Mouse (Mus musculus) heart, adult 8-10 months (tissue): ENCODE measurements at regions not wholly inside any gene's neighbourhood (a gene's known extent, or its start where the extent isn't known, plus 50 kb on each side); places are given as distances from the start of the nearest gene placed in this dataset.
A peak's percentile ranks its signal among the peaks of the same experiment; 100 is the strongest.

ENCODE experiments used
- DNase-seq: peaks from one replicate; pipeline ENCODE4 v3.0.0; 2022; ENCODE audit warnings: low spot score

- no peak for DNase-seq
These were observed 967.0 kb upstream of the Lrrc6 start for GRCm38 (mm10) chr15:67467404-67468345.

DNA sequence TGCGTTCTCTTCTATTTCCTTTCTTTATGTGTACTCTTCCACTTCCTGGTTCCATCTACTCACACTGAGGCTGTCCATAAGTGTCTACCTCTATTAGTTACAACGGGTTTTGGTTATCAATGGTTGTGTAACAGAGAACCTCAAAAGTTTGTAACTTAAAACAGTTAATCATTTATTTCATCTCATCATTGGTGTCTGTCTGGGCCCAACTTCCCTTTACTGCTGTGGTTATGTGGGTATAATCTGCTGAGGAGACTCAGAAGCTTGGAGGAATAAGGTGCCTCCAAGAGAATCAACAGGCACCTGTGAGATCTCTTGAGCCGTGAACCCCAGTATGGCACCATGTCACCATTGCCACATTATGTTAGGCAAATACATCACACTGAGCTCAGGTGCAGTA is 962.2 kb upstream of the Lrrc6 start:
- DNase-seq = no peak

- peak; percentile 16 for DNase-seq
These were observed 959.7 kb upstream of the Lrrc6 start for GRCm38 (mm10) chr15:67460384-67460783.

DNA sequence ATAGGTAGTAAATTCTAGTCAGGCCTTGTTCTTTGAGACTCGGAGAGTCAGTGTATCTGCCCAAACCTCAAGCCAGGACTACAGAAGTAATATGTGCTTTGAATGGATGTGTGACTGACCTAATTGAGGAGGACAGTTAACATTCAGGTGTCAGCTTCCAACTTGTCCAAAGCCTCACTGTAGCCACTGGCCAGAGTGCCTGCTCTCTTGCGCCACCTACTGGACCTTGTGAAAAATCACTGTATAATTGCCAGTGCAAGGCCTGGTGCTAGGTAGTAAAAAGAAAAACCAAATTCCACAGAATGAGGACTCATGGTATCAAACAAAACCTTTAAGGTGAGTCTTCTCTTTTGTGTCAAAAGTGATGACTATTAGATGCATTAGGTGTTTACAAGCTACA is 933.6 kb upstream of the Lrrc6 start:
- peak; percentile 58 for DNase-seq

GRCm38 (mm10) chr15:67423922-67424321 is 923.2 kb upstream of the Lrrc6 start:
- DNase-seq = no peak

DNA sequence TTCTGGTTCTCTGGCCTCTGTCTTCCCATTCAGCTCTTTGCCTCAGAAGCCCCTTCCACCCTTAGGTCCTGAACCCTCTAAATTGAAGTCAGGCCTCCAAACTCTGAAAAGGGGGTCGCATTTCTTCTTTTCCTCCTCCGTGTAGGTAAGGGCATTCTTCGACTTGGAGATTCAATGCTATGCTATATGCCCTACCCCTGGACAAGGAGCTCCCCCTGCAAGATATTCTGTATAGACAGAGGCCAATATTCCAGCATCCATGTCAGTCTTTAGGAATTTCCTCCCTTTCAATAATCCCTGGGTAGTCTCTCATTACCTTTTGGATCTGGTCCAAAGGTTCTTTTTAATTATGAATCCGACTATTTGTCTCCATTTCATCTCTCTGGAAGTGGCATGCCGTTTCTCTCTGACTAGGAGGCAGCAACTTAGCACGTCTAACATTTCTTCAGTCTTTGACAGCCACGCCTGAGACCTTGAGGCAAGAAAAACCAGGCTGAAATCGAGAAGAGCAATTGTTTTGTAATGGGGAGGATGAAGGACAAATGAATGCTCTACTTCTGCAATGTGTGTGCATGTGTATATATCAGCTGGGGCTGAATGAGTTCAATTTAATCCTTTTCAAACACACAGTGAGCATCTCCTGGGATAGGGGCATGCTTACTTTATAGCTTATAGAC is 921.7 kb upstream of the Lrrc6 start:
- DNase-seq = no peak

- no peak for DNase-seq
These were observed 920.1 kb upstream of the Lrrc6 start for GRCm38 (mm10) chr15:67420776-67421175.

DNA sequence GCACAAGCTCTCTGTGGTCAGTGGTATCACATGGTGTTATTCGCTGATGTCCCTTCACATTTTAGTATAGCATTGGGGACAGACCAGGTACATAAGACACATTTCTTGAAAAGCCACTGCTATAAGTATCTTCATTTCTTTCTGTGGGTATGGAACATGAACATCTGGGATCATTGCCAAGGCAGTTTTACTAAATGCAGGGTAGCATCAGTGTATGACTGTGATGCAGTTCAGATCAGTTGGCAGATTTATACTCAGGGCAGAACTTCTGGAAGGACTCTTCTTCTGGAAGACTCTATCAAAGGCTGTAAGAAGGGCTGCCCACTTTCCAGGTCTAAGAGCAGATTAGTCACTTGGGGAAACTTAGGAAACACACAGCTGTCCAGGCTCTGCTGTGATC is 919.0 kb upstream of the Lrrc6 start:
- DNase-seq = no peak

DNA sequence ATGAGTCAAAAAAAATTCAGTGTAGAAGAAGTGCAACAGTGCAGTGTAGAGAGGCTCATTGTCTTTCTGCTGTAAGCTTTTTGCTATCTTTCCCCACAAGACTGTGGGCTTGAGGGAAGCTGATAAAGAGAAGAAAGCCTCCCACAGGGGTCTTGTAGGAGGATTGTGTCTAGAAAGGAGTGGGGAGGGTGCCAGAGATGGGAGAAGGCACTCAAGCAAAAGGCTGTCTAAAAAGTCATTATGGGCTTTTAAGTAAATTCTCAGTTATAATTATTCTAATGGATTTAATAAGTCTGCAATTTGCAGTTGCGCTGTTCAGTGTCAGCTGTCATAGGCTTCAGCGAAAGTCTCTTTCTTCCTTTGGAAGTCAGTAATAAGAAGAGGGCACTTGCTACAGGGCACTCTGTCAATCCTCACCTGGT is 917.0 kb upstream of the Lrrc6 start:
- DNase-seq = no peak

DNA sequence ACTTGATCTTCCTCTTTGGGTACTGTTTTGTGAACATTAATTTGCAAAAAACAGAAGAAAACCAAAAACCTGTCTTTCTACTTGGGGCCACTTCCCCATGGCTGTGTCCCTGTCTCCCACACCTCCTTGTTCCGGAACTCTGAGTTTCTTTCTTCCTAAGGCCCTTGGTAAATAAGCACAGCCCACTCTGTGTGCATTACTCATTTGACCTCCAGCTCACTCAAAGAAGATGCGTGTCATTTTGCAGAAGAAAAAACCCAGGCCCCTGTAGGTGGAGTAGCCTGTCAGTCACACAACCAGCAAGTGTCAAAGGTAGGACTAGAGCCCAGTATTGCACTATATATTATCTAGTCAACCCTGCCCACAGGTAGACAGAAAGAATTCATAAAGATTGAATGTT is 915.1 kb upstream of the Lrrc6 start:
- DNase-seq = no peak

DNA sequence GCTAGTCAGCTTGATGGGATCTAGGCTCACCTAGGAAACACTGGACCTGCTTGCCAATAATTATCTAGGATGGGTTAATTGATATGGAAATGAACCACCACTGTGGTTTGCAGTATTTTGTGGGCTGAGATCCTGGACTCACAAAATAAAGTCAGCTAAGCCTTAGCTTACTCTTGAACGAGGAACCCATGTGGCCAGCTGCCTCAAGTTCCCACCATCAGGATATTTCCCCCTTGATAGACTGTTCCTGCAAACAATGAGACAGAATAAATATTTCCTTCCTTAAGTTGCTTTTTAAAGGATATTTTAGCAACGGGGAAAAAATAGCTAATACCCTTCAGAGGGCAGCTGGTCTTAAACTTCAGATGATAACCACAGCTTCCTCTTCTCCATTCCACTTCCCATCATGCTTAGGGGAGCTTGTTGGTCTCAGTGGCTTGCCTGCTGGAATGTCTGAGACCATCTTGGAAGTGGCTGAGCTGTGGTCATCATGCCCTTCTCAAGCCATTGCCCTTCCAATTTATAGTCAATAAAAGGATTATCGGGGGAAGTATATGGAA is 913.7 kb upstream of the Lrrc6 start:
- DNase-seq = peak; percentile 44

- DNase-seq = no peak
These were observed 912.9 kb upstream of the Lrrc6 start for GRCm38 (mm10) chr15:67413581-67413980.

DNA sequence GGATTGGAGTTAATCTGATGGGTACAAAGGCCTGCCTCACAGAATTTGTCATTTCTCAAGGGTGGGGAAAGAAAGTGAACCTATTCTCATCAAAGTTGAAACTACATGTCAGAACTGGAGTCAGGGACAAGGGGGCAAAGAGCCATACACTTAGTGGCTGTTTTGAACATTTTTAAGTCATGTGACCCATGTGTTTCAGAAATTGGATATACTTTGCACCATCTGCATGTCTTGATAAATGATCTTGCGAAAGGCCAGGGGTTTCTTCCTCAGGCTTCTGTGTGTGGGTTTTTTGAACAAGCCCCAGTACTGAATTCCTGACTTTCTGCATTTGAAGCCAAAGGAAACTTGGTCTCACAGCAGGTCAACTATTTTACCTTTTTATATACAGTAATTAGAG is 911.7 kb upstream of the Lrrc6 start:
- DNase-seq = no peak

GRCm38 (mm10) chr15:67411657-67412056 is 910.9 kb upstream of the Lrrc6 start:
- no peak for DNase-seq

GRCm38 (mm10) chr15:67410012-67410411 is 909.3 kb upstream of the Lrrc6 start:
- no peak for DNase-seq

DNA sequence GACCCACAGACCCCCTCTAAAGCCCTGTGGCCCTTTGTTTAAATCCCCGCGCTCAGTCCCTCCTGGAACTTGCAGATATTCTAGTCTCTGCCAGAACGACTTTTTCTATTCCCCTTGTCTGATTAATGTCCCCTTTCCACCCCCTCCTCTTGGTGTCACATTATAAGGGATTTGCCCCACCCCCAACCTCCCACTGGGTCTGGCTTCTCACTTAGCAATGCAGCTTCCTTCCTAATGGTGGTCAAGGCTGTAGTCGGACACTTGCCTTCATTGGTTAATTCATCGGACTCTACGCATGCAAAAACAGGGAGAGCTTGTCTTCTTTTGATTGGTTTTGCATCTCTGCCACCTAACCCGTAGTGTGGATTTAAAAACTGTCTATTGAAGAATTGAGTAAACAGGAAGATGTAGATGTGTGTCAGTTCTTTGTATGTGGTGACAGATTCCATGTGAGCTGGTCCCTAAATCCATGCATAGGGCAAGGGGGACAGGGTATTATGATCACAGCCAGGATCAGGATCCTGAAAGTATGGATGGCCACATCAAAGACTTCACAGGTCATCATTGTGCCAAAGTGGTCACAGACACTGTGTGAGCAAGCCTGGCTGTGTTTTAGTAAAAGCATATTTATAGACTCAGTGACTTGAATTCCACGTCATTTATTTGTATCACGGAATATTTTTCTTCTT is 908.3 kb upstream of the Lrrc6 start:
- no peak for DNase-seq

GRCm38 (mm10) chr15:67407244-67407643 is 906.5 kb upstream of the Lrrc6 start:
- no peak for DNase-seq

- peak; percentile 33 for DNase-seq
These were observed 904.8 kb upstream of the Lrrc6 start for GRCm38 (mm10) chr15:67405523-67405922.

DNA sequence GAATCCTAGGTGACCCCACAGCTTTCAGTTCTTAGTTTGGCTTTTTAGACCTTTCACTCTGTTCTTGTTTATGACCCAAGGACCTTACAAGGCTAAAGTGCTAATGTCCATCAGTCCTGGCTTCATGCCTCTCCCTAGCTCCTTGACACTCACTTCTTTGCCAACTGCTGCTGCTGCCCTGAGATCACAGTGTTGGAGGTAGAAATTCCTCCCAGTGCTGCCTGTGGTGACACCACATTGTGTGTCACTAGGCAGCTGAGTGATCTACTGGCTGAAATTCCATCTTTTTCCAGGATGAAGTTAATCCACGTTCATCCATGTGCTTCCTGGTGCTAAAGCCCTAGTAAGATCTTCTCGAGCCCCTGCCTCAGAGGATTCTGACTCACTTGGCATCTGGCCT is 904.3 kb upstream of the Lrrc6 start:
- DNase-seq = no peak

DNA sequence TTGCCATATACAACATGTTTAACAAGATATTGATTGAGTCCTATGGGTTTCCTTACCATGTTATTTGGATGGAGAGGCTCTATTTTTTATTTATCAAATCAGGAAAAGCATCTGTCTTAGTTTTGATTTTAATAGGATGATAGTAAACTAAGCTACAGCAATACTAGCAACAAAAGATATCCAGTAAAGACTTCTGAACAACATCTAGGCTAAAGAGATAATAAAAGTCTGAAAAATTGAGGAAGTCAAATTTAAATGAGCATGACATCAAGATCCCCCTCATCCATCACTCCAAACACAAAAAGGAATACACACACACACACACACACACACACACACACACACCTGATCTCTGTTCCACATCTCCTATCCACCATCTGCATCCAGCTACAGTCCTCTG is 901.6 kb upstream of the Lrrc6 start:
- DNase-seq = no peak

DNA sequence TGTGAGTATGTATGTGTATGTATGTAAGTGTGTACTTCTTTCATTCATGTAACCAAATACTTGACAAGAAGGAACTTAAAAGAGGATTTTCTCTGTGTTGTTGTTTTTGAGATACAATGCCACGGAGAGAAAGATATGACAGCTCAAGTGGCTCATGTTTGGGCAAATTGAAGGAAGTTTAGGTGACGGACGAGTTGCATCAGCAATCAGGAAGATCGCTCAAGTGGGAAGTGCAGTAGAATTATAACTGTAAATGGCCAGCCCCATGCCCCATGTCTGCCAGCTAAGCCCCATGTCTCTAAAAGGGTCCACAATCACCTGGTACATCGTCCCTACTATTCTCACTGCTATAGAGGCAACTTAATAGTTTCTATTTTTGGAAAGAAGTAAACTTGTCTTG is 896.6 kb upstream of the Lrrc6 start:
- DNase-seq = no peak

DNA sequence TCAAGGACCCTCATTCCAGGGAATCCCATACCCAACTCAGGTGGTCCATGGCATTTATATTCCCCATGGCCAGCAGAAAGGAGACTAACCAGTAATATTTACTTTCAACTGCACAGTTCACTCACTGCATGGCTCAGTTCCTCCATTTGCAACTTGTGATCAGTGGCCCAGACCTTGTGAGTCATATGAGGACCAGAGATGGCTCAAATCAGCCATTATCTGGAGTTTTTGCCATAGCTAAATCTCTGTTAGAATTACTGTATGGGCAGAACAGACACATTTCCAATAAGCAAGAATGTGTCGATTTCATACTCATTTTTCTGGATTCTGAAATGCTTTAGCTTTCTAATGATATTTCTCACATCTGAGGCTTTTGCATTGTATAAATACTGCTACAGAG is 894.4 kb upstream of the Lrrc6 start:
- no peak for DNase-seq
